Mouse (Mus musculus): Measurements from ENCODE around the gene Gm20425. TPM values are rescaled to one million over a fixed set of nuclear protein-coding genes. Genes with fewer than 3 reads are reported as not detected.

Gene Gm20425
- polyA plus RNA-seq, 1 experiment from 2014 or later: 1.4 TPM

DNA sequence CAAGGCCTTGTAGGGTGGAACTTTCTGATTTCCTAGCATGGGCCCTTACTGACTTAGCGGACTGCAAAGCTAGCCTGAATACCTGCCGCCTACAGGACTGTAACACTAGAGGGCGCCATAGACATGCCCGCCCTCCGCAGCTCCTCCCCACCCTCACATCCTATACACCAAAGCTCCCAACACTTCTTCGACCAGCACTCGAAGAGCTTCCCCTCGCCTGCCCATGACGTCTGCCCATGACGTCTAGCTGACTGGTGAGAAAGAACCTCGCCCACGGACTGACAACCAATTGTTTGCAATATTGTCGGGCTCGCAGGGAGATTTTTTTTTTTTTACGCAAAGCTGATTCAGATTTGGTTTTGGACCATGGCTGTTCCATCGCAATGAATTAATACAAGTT lies 22.3 kb downstream of the Gm20425 start:
- H3K27ac ChIP-seq (ENCODE audit: low read depth, low read length): no peak overlapping the region
- H3K9ac ChIP-seq (ENCODE audit: low read depth, low read length): no peak overlapping the region
- peak overlapping the region; percentile 41 for H3K4me2 ChIP-seq (replicated peaks; ENCODE audit: low read depth, low read length)
- no peaks in the 10 kb centered on the region for H3K9me3 ChIP-seq (ENCODE audit: control insufficient read depth, low read length)
- peak overlapping the region; percentile 21 for H3K4me3 ChIP-seq (ENCODE audit: low read length)
- H3K4me1 ChIP-seq (ENCODE audit: control insufficient read depth, insufficient read depth, low read length): no peaks in the 10 kb centered on the region
- 12% methylated on average over 16 of the region's 16 CpGs for WGBS
- H3K27me3 ChIP-seq (ENCODE audit: control insufficient read depth, insufficient read depth, low read length): no peaks in the 10 kb centered on the region
- H3K36me3 ChIP-seq (ENCODE audit: control insufficient read depth, insufficient read depth, low read length): no peaks in the 10 kb centered on the region
- peak; percentile 94 for ATAC-seq (ENCODE audit: low FRiP score, low TSS enrichment)

DNA sequence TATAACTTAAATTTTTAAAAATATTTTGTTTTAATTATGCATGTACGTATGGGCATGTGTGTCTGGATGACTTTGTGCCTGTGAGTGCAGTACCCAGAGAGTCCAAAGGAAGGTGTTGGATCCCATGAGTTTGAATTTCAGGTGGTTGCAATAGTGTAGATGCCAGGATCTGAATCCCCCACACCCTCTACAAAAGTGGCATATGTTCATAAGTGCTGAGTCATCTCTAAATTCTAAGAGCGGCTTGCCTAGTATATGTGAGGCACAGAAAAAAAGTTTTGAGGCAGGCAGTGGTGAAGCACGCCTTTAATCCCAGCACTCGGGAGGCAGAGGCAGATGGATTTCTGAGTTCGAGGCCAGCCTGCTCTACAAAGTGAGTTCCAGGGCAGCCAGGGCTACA lies 24.3 kb downstream of the Gm20425 start:
- no peak overlapping the region for H3K4me2 ChIP-seq (replicated peaks; ENCODE audit: low read depth, low read length)
- H3K27ac ChIP-seq (ENCODE audit: low read depth, low read length): no peak overlapping the region
- H3K4me3 ChIP-seq (ENCODE audit: low read length): no peak overlapping the region
- WGBS: 93% methylated on average over 5 of the region's 5 CpGs
- ATAC-seq (ENCODE audit: low FRiP score, low TSS enrichment): no peak
- no peaks in the 10 kb centered on the region for H3K4me1 ChIP-seq (ENCODE audit: control insufficient read depth, insufficient read depth, low read length)
- H3K9me3 ChIP-seq (ENCODE audit: control insufficient read depth, low read length): no peaks in the 10 kb centered on the region
- no peaks in the 10 kb centered on the region for H3K36me3 ChIP-seq (ENCODE audit: control insufficient read depth, insufficient read depth, low read length)
- H3K9ac ChIP-seq (ENCODE audit: low read depth, low read length): no peak overlapping the region
- H3K27me3 ChIP-seq (ENCODE audit: control insufficient read depth, insufficient read depth, low read length): no peaks in the 10 kb centered on the region

DNA sequence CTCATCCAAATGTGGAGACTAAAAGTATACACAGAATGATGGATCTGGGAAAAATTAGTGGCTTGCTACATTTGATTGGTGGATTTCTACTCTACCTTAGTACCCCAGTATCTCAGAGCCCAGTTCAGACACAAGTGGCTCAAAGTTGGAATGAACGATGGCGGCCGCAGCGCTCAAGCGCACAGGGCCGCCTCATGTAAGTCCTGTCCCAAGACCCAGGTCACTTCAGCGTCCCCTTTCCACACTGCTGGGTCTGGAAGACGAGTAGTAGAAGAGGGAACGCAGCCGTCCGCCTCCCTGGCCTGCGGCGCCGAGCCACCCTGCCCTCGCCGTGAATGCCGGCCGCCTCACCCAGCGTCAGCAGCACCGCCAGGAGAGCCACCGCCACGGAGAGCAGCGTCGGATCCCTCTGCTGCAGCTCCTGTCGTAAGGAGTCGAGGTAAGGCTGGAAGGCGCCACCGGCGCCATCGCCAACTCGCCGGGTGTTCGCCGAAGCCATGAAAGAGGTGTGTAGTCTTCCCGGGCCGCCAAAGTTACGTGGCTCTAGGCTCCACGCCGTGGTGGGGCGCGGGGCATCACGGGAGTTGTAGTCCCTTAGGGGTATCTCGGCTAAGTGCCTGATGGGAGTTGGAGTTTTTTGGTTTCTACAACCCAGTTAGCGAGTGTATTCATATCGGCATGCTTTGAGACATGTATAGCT lies 28.4 kb downstream of the Gm20425 start, which contains the start of gene Srprb:
Srprb (minus strand) TSS at position 577 of the 700 bp plus-strand sequence.
- Histone ChIP-seq H3K4me3 (ENCODE audit: low read length) (peak within 1 kb of the TSS; percentile 94), H3K4me1 (ENCODE audit: control insufficient read depth, insufficient read depth, low read length) (no peaks in the 10 kb centered on the region), H3K4me2 (replicated peaks; ENCODE audit: low read depth, low read length) (peak within 1 kb of the TSS; percentile 47), H3K9me3 (ENCODE audit: control insufficient read depth, low read length) (no peaks in the 10 kb centered on the region), H3K36me3 (ENCODE audit: control insufficient read depth, insufficient read depth, low read length) (peaks cover 27% of the 10 kb centered on the region), H3K27me3 (ENCODE audit: control insufficient read depth, insufficient read depth, low read length) (no peaks in the 10 kb centered on the region), H3K27ac (ENCODE audit: low read depth, low read length) (peak within 1 kb of the TSS; percentile 66), H3K9ac (ENCODE audit: low read depth, low read length) (peak within 1 kb of the TSS; percentile 80)
- under 1% methylated on average over 45 of the region's 45 CpGs for WGBS
- peak; percentile 98 for ATAC-seq (ENCODE audit: low FRiP score, low TSS enrichment)

DNA sequence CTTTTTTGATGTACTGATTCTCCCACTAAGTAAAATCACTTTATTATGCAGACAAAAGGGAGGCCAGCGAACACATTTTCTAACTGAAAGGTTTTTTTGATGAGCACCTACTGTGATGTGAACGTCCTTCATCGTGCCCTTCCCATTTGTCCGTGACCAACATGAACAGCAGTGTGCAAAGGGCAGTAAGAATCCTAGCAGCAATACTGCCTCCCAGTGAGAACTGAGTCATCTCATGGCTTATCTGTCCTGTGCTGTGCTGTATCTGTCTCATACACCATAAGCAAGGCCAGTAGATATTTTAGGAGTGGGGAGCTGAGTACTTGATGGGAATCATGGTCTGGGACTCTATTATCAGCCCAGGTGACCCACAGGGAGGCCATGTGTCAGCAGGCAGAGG lies 41.7 kb downstream of the Gm20425 start:
- Histone ChIP-seq H3K4me3 (ENCODE audit: low read length) (no peak overlapping the region), H3K9ac (ENCODE audit: low read depth, low read length) (no peak overlapping the region), H3K36me3 (ENCODE audit: control insufficient read depth, insufficient read depth, low read length) (peaks cover 46% of the 10 kb centered on the region), H3K27me3 (ENCODE audit: control insufficient read depth, insufficient read depth, low read length) (no peaks in the 10 kb centered on the region), H3K4me1 (ENCODE audit: control insufficient read depth, insufficient read depth, low read length) (no peaks in the 10 kb centered on the region), H3K4me2 (replicated peaks; ENCODE audit: low read depth, low read length) (no peak overlapping the region), H3K9me3 (ENCODE audit: control insufficient read depth, low read length) (no peaks in the 10 kb centered on the region), H3K27ac (ENCODE audit: low read depth, low read length) (no peak overlapping the region)
- 94% methylated on average over 4 of the region's 4 CpGs for WGBS
- no peak for ATAC-seq (ENCODE audit: low FRiP score, low TSS enrichment)

DNA sequence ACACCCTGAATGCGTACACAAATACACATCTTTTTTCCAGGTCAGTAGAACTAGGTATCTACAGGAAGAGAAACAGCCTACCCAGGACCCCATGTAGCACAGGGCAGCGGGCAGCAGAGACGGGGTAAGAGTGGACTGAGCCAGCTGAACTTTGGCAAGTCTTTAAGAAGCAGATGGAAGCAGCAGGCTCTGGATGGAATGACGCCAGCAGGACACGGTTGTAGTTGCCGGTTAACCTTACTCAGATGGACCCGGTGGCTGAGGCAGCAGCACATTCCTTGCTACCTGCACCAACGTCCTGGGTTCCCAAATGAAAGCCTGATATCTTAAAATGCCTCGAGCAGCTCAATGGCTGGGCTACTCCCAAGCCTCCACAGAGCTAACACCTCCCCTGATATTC lies 43.4 kb downstream of the Gm20425 start:
- H3K4me2 ChIP-seq (replicated peaks; ENCODE audit: low read depth, low read length): no peak overlapping the region
- 74% methylated on average over 9 of the region's 9 CpGs for WGBS
- no peak for ATAC-seq (ENCODE audit: low FRiP score, low TSS enrichment)
- no peak overlapping the region for H3K9ac ChIP-seq (ENCODE audit: low read depth, low read length)
- H3K27ac ChIP-seq (ENCODE audit: low read depth, low read length): no peak overlapping the region
- H3K9me3 ChIP-seq (ENCODE audit: control insufficient read depth, low read length): no peaks in the 10 kb centered on the region
- no peaks in the 10 kb centered on the region for H3K27me3 ChIP-seq (ENCODE audit: control insufficient read depth, insufficient read depth, low read length)
- H3K4me1 ChIP-seq (ENCODE audit: control insufficient read depth, insufficient read depth, low read length): no peaks in the 10 kb centered on the region
- H3K4me3 ChIP-seq (ENCODE audit: low read length): no peak overlapping the region
- peaks cover 30% of the 10 kb centered on the region for H3K36me3 ChIP-seq (ENCODE audit: control insufficient read depth, insufficient read depth, low read length)

DNA sequence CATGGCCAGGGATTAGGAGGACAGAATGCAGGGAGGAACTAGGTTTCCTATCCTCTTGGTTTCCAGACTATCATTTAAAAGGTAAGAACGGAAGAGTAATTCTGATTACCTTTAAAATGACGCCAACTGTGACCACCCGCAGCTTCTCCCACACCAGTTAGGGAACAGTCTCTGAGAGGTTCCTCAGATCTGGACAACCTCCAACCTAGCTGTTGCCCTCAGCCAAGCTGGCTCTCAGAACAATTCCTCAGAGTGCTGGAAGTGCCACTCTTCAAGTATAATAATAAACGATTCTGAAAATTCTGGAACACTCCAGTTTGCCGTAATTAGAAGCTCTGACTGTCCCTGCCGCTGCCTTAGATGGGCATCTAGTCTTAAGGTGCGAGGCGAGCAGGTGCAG lies 44.2 kb downstream of the Gm20425 start:
- no peak overlapping the region for H3K9ac ChIP-seq (ENCODE audit: low read depth, low read length)
- no peak for ATAC-seq (ENCODE audit: low FRiP score, low TSS enrichment)

DNA sequence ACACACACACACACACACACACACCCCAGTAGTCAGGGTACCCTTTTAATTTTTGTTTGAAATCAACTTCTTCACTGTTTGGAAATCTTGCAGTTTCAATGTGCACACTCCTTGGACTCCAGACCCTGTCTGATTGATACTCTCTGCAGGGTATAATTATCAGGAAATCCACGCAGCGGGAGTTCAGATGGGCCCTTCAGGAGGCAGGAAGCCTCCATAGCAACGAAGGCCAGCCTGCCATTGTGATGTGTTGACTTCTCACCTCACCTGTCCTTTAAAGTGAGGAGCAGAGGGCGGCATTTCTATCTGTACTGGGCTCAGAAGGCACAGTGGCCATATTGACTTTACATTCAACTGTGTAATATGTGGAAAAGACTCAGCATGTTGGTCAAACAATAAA lies 45.3 kb downstream of the Gm20425 start:
- Histone ChIP-seq H3K9me3 (ENCODE audit: control insufficient read depth, low read length) (no peaks in the 10 kb centered on the region), H3K27me3 (ENCODE audit: control insufficient read depth, insufficient read depth, low read length) (no peaks in the 10 kb centered on the region), H3K9ac (ENCODE audit: low read depth, low read length) (no peak overlapping the region), H3K36me3 (ENCODE audit: control insufficient read depth, insufficient read depth, low read length) (peaks cover 16% of the 10 kb centered on the region), H3K4me3 (ENCODE audit: low read length) (no peak overlapping the region), H3K4me1 (ENCODE audit: control insufficient read depth, insufficient read depth, low read length) (no peaks in the 10 kb centered on the region), H3K4me2 (replicated peaks; ENCODE audit: low read depth, low read length) (no peak overlapping the region), H3K27ac (ENCODE audit: low read depth, low read length) (no peak overlapping the region)
- no peak for ATAC-seq (ENCODE audit: low FRiP score, low TSS enrichment)
- WGBS: 71% methylated on average over 4 of the region's 4 CpGs

More for the DNA sequence above, 44.2 kb downstream of the Gm20425 start:
- Histone ChIP-seq H3K36me3 (ENCODE audit: control insufficient read depth, insufficient read depth, low read length) (peaks cover 24% of the 10 kb centered on the region), H3K4me2 (replicated peaks; ENCODE audit: low read depth, low read length) (no peak overlapping the region), H3K27ac (ENCODE audit: low read depth, low read length) (no peak overlapping the region), H3K9me3 (ENCODE audit: control insufficient read depth, low read length) (no peaks in the 10 kb centered on the region), H3K4me1 (ENCODE audit: control insufficient read depth, insufficient read depth, low read length) (no peaks in the 10 kb centered on the region), H3K4me3 (ENCODE audit: low read length) (no peak overlapping the region), H3K27me3 (ENCODE audit: control insufficient read depth, insufficient read depth, low read length) (no peaks in the 10 kb centered on the region)
- 92% methylated on average over 8 of the region's 8 CpGs for WGBS

DNA sequence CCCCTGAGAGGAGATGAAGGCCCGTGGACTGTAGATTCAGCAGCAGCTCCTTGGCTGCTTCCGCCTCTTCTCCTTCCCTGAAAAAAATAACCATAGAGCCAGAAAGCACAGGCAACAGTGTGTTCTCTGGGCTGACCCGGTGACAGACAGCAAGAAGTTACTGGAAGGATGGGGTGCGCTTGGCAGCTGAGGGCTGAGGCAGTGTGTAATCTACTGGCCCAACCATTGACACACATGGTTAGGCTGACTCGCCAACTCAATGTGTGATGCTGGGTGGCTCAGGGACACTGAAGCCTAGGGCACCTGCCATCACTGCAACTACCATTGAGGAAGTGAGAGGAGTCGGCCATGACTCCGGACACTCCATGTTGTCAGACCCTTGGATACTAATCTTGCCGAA lies 48.2 kb downstream of the Gm20425 start:
- Histone ChIP-seq H3K4me2 (replicated peaks; ENCODE audit: low read depth, low read length) (no peak overlapping the region), H3K9me3 (ENCODE audit: control insufficient read depth, low read length) (no peaks in the 10 kb centered on the region), H3K9ac (ENCODE audit: low read depth, low read length) (no peak overlapping the region), H3K4me1 (ENCODE audit: control insufficient read depth, insufficient read depth, low read length) (no peaks in the 10 kb centered on the region), H3K36me3 (ENCODE audit: control insufficient read depth, insufficient read depth, low read length) (no peaks in the 10 kb centered on the region), H3K27ac (ENCODE audit: low read depth, low read length) (no peak overlapping the region), H3K4me3 (ENCODE audit: low read length) (no peak overlapping the region), H3K27me3 (ENCODE audit: control insufficient read depth, insufficient read depth, low read length) (no peaks in the 10 kb centered on the region)
- 88% methylated on average over 8 of the region's 8 CpGs for WGBS
- ATAC-seq (ENCODE audit: low FRiP score, low TSS enrichment): no peak

DNA sequence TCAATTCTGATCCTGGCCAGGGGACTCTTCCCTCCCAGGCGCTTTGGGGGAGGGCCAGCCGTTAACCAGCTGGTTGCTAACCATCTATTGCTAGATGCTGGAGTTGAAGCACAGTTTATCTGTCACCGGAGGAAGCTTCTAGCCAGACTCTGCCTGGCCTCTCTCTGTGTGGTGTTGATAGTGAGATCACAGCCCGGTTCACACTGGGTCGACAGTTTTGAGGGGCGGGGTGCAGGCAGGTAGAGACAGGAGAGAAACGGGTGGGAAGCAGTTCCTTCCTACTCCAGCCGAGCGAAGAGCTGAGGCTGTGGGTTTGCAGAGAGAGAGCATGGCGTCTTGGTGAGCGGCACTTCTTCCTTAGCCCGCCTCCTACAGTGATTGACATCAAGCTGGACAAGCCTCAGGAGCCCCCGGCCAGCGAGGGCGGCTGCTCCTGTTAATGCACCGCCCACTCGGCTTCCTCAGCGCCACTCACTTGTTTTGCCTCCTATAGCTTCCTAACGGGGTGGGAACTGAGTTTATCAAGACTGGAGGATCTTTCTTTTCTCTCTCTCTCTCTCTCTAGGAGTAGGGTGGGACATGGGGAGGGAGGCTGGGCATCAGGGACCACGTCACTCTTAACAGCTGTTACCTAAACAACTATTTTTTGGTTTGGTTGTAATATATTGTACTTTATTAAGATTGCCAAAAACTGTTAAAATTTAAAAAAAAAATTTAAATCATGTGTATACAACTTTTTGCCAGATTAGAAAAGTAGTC lies 49.1 kb downstream of the Gm20425 start:
- Histone ChIP-seq H3K4me2 (replicated peaks; ENCODE audit: low read depth, low read length) (peak overlapping the region; percentile 68), H3K9ac (ENCODE audit: low read depth, low read length) (peak overlapping the region; percentile 63), H3K27me3 (ENCODE audit: control insufficient read depth, insufficient read depth, low read length) (no peaks in the 10 kb centered on the region), H3K36me3 (ENCODE audit: control insufficient read depth, insufficient read depth, low read length) (no peaks in the 10 kb centered on the region), H3K4me1 (ENCODE audit: control insufficient read depth, insufficient read depth, low read length) (no peaks in the 10 kb centered on the region), H3K4me3 (ENCODE audit: low read length) (peak overlapping the region; percentile 47), H3K27ac (ENCODE audit: low read depth, low read length) (0 out of 2 replicates have a peak overlapping the region, but pooled peaks have one; percentile 30), H3K9me3 (ENCODE audit: control insufficient read depth, low read length) (no peaks in the 10 kb centered on the region)
- ATAC-seq (ENCODE audit: low FRiP score, low TSS enrichment): peak; percentile 92
- 2% methylated on average over 20 of the region's 20 CpGs for WGBS
